Mouse (Mus musculus): ENCODE measurements around the gene Fam111a.
"Not testable (repeated sequence)": the region's sequence is repeated elsewhere in the genome, so short reads cannot be mapped to it uniquely, and the experiment has no call there.

- not testable (repeated sequence) for TF ChIP-seq EP300 (IDR thresholded peaks at IDR 0.05; ENCODE audit: low read length); TBP (conservative IDR thresholded peaks at IDR 0.05; ENCODE audit: low read depth, low read length); CTCF (conservative IDR thresholded peaks at IDR 0.05 in 1 of 2, IDR thresholded peaks at IDR 0.05 in 1 of 2; ENCODE audit: low read depth in 2 of 2, low read length in 2 of 2); POLR2A (IDR thresholded peaks at IDR 0.05; ENCODE audit: low read depth, low read length); ZC3H11A (IDR thresholded peaks at IDR 0.05; ENCODE audit: low read depth, low read length)
Observed at GRCm38 (mm10) chr19:12545440-12545839, at the start of gene Fam111a.
